Mouse (Mus musculus) hindlimb bud, embryonic 11.5 days (tissue): ENCODE results near the gene Ppp1r12c.

Experiments used
- DNase-seq: peaks from one replicate; pipeline ENCODE4 v3.0.0-alpha.2; 2012; ENCODE audit warnings: low read depth, low spot score; ENCODE audit errors: extremely low spot score

The Ppp1r12c gene

GRCm38 (mm10) chr7:4493991-4494390, 7.5 kb downstream of the Ppp1r12c start:
- no peak for DNase-seq

- DNase-seq = no peak
These were observed 8.9 kb downstream of the Ppp1r12c start for GRCm38 (mm10) chr7:4492284-4493224.

GRCm38 (mm10) chr7:4491308-4491707, 10.2 kb downstream of the Ppp1r12c start:
- no peak for DNase-seq

GRCm38 (mm10) chr7:4482281-4482680, 19.2 kb downstream of the Ppp1r12c start:
- DNase-seq = no peak

- DNase-seq = no peak
These were observed 21.8 kb downstream of the Ppp1r12c start for GRCm38 (mm10) chr7:4479674-4480073.

GRCm38 (mm10) chr7:4478796-4479291, 22.6 kb downstream of the Ppp1r12c start:
- DNase-seq = no peak

- peak; percentile 86 for DNase-seq
These were observed 23.3 kb downstream of the Ppp1r12c start for GRCm38 (mm10) chr7:4478021-4478795.

- no peak for DNase-seq
These were observed 27.5 kb downstream of the Ppp1r12c start for GRCm38 (mm10) chr7:4473940-4474339.

GRCm38 (mm10) chr7:4471179-4471555, 30.3 kb downstream of the Ppp1r12c start:
- no peak for DNase-seq

- DNase-seq = no peak
These were observed 31.0 kb downstream of the Ppp1r12c start for GRCm38 (mm10) chr7:4470275-4471178.

- no peak for DNase-seq
These were observed 33.7 kb downstream of the Ppp1r12c start for GRCm38 (mm10) chr7:4467801-4468200.

- no peak for DNase-seq
These were observed 37.2 kb downstream of the Ppp1r12c start for GRCm38 (mm10) chr7:4464194-4464824.

GRCm38 (mm10) chr7:4460576-4461434, 40.7 kb downstream of the Ppp1r12c start, which contains the start of gene Eps8l1:
Gene Eps8l1, plus strand, starts transcription at chr7:4460674.
- DNase-seq = no peak

- DNase-seq = no peak
These were observed 48.8 kb downstream of the Ppp1r12c start for GRCm38 (mm10) chr7:4452644-4453043.

GRCm38 (mm10) chr7:4449211-4449610, 52.3 kb downstream of the Ppp1r12c start:
- DNase-seq = no peak

GRCm38 (mm10) chr7:4448439-4448838, 53.0 kb downstream of the Ppp1r12c start:
- DNase-seq = no peak

GRCm38 (mm10) chr7:4447138-4447537, 54.3 kb downstream of the Ppp1r12c start:
- DNase-seq = no peak

GRCm38 (mm10) chr7:4445216-4445791, 56.2 kb downstream of the Ppp1r12c start, which contains the start of gene Rdh13:
Gene Rdh13, minus strand, starts transcription at chr7:4445649.
- DNase-seq = peak; percentile 66

GRCm38 (mm10) chr7:4440549-4440948, 60.9 kb downstream of the Ppp1r12c start:
- no peak for DNase-seq
